Mouse (Mus musculus) intestine, embryonic 14.5 days (tissue): ENCODE measurements around the gene Creb3l1. TPM values are rescaled to one million over a fixed set of nuclear protein-coding genes. Genes with fewer than 3 reads are reported as not detected.

Source experiments
- ATAC-seq: fragments of 200-750 bp; cut with Nextera tagmentation; replicated peaks from 2 replicates; pipeline ENCODE4 v1.8.0; 2017; ENCODE audit warnings: low read depth, moderate number of reproducible peaks, moderate TSS enrichment, moderate library complexity; ENCODE audit not compliant: low FRiP score, low TSS enrichment
- DNase-seq: peaks from one replicate; pipeline ENCODE4 v3.0.0-alpha.2; 2018; ENCODE audit warnings: low spot score
- H3K27ac ChIP-seq: fragments of 300-500 bp; sonication (generic); 2 replicates; pipeline ENCODE4 v1.5.1; 2014; ENCODE audit warnings: low read depth, mild to moderate bottlenecking, control low read depth
- H3K27me3 ChIP-seq: fragments of 300-500 bp; sonication (generic); replicated peaks from 2 replicates; pipeline ENCODE4 v1.6.1; 2014; ENCODE audit warnings: low read length, control low read depth; ENCODE audit not compliant: control insufficient read depth, insufficient read depth
- H3K36me3 ChIP-seq: fragments of 300-500 bp; sonication (generic); 2 replicates; pipeline ENCODE4 v1.6.1; 2014; ENCODE audit warnings: low read length, control low read depth; ENCODE audit not compliant: control insufficient read depth, insufficient read depth
- H3K4me1 ChIP-seq: fragments of 300-500 bp; sonication (generic); replicated peaks from 2 replicates; pipeline ENCODE4 v1.6.1; 2014; ENCODE audit warnings: low read length, control low read depth, mixed read lengths; ENCODE audit not compliant: control insufficient read depth, insufficient read depth
- H3K4me2 ChIP-seq: fragments of 300-500 bp; sonication (generic); 2 replicates; pipeline ENCODE4 v1.6.1; 2014; ENCODE audit warnings: low read length
- H3K4me3 ChIP-seq: fragments of 300-500 bp; sonication (generic); 2 replicates; pipeline ENCODE4 v1.5.1; 2014; ENCODE audit warnings: low read depth, low read length, control low read depth, mixed read lengths
- H3K9ac ChIP-seq: fragments of 300-500 bp; sonication (generic); 2 replicates; pipeline ENCODE4 v1.6.1; 2014; ENCODE audit warnings: mild to moderate bottlenecking, low read length
- H3K9me3 ChIP-seq: fragments of 300-500 bp; sonication (generic); 2 replicates; pipeline ENCODE4 v1.6.1; 2016; ENCODE audit warnings: low read length, control low read depth; ENCODE audit not compliant: control insufficient read depth
- WGBS: fragments of 180-500 bp; shearing (Covaris S2); extraction: QIAGEN DNeasy Blood & Tissue Kit; methylation state at CpG from one replicate; pipeline ENCODE4 v1.1.7; 2014; 5-methylcytosine and 5-hydroxymethylcytosine counted together
- polyA plus RNA-seq: library from polyadenylated mRNA; unstranded; fragments of >200 nt; fragmentation: Nextera tagmentation; extraction: Ambion mirVana; gene quantifications from 2 replicates; pipeline ENCODE4 v1.2.1, GENCODE M21; 2014

The Creb3l1 gene
- polyA plus RNA-seq, 1 experiment from 2014 or later: 24.1 TPM

DNA sequence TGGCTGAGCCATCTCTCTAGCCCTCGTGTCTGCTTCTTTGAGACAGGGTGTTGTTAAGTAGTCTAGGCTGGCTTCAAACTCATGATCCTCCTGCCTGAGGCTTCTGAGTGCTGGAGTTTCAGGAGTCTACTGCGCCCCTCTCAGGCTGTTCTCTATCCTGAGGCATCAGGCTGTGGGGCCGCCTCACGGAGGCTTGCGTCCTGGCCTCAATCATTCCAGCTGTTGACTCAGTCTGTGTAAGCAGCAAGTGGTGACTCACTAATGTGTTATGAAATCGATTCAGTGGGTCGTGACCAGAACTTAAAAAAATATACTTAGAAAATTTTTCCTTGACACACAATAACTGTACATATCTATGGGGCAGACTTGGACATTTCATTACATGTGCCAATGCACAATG is 19.7 kb downstream of the Creb3l1 start:
- DNase-seq (no peak), ATAC-seq (no peak)
- H3K27me3 ChIP-seq: no peaks in the 10 kb centered on the region
- peaks cover 22% of the 10 kb centered on the region for H3K4me1 ChIP-seq
- no peak overlapping the region for H3K4me2 ChIP-seq
- H3K36me3 ChIP-seq: peaks cover 5% of the 10 kb centered on the region; the same call in 1 of the 2 replicates
- H3K4me3 ChIP-seq: no peak overlapping the region
- no peak overlapping the region for H3K9ac ChIP-seq
- no peak overlapping the region for H3K27ac ChIP-seq
- 48% methylated on average over 7 of the region's 7 CpGs for WGBS
- H3K9me3 ChIP-seq: no peaks in the 10 kb centered on the region

DNA sequence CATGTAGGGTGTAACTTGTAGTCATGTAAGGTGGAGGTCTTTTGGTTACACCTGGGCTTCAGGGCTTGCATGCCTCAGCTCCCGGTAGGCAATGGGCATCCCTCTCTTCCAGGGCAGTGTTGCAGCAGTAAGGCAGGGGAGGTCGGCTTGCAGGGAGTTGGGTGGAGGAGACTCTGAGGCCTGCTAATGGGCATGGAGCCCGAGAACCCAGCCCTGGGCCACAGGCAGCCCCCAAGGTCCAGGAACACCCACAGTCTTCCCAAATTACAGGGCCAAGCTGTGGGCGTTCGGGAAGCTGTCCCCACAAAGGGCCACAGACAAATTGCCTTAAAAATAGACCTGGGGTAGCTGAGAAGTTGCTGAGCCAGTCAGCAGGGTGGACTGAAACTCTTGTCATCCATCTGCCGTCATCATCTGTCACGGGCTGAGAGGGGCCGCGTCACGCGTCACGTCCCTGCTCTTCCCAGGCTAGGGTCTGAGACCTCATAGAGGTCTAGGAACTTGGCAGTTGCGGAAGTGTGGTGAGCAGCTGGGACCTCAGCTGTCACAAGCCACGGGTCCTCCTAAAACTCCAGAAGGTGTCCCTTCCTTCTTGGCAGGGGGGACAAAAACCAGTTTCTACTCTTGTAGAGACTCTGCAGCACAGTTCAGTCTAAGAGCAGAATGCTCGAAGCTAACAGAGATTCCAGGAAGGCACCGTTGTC is 26.2 kb downstream of the Creb3l1 start:
- Histone ChIP-seq H3K27ac (no peak overlapping the region), H3K4me1 (no peaks in the 10 kb centered on the region), H3K36me3 (peaks cover 10% of the 10 kb centered on the region; the same call in 1 of the 2 replicates), H3K4me3 (no peak overlapping the region), H3K27me3 (no peaks in the 10 kb centered on the region), H3K9ac (no peak overlapping the region), H3K4me2 (no peak overlapping the region), H3K9me3 (no peaks in the 10 kb centered on the region)
- ATAC-seq: no peak
- 86% methylated on average over 16 of the region's 16 CpGs for WGBS
- no peak for DNase-seq

DNA sequence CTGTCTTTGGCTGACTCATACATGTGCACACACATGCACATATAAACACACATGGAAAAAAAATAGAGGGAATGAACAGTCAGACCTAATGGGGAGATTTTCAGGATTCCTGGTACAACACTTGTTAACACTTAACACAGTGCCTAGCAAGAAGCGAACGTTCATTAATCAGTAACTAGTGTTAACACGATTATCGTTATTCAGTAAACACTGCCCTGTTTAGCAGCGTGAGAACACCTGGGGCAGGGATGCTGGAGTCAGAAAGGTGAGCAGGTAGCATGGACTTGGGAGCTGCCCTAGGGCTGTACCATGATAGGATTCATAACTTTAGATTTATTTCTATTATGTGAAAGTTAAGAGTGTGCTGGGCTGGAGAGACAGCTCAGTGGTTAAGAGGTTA is 28.3 kb downstream of the Creb3l1 start:
- no peaks in the 10 kb centered on the region for H3K4me1 ChIP-seq
- H3K27ac ChIP-seq: no peak overlapping the region
- H3K4me2 ChIP-seq: no peak overlapping the region
- DNase-seq (no peak), ATAC-seq (peak; percentile 36; the same call in 1 of the 2 replicates)
- no peak overlapping the region for H3K9ac ChIP-seq
- no peaks in the 10 kb centered on the region for H3K9me3 ChIP-seq
- 0 out of 2 replicates have a peak, but pooled peaks cover 5% of the 10 kb centered on the region for H3K36me3 ChIP-seq
- WGBS: 57% methylated on average over 5 of the region's 5 CpGs
- H3K27me3 ChIP-seq: no peaks in the 10 kb centered on the region
- H3K4me3 ChIP-seq: no peak overlapping the region

DNA sequence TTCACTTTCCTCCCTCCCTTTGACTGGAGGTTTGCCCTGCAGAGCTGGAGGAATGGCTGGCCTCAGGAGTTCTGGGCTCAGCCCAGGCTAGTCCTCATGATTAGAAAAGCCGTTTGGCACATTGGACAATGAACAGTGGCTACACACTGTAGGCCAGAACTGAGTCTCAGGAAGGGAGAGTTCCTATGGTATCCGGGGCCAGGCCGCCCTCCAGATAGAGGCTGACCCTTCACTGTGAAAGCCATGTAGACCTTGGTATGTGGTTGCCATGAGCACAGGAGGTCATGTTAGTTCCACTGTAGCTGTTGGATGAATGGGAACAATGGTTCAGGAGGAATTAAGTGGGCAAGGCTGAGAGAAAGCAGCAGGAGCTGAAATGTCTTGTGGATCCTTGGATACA is 30.9 kb downstream of the Creb3l1 start:
- Histone ChIP-seq H3K9ac (no peak overlapping the region), H3K4me3 (no peak overlapping the region), H3K36me3 (peaks cover 15% of the 10 kb centered on the region), H3K4me1 (no peaks in the 10 kb centered on the region), H3K27ac (no peak overlapping the region), H3K27me3 (no peaks in the 10 kb centered on the region), H3K9me3 (0 out of 2 replicates have a peak, but pooled peaks cover 4% of the 10 kb centered on the region), H3K4me2 (no peak overlapping the region)
- WGBS: 74% methylated on average over 3 of the region's 3 CpGs
- DNase-seq (no peak), ATAC-seq (no peak)

DNA sequence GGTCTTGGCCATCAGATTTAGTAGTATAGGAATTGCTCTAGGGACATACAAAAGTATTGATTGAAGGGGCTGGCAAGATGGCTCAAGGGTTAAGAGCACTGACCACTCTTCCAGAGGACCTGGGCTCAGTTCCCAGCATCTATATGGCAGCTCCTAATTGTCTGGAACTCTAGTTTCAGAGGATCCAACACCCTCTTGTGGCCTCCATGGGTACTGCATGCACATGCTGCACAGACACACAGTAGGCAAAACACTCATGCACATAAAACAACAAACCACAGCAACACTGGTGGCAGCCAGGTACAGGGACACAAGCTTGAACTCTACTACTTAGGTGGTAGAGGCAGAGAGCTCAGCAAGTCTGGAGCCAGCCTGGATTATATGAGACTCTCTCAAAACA is 34.6 kb downstream of the Creb3l1 start:
- Histone ChIP-seq H3K4me2 (no peak overlapping the region), H3K9ac (no peak overlapping the region), H3K27me3 (no peaks in the 10 kb centered on the region), H3K4me3 (no peak overlapping the region), H3K27ac (no peak overlapping the region), H3K4me1 (0 out of 2 replicates have a peak, but pooled peaks cover 5% of the 10 kb centered on the region), H3K36me3 (peaks cover 12% of the 10 kb centered on the region), H3K9me3 (0 out of 2 replicates have a peak, but pooled peaks cover 4% of the 10 kb centered on the region)
- no peak for DNase-seq
- no peak for ATAC-seq

DNA sequence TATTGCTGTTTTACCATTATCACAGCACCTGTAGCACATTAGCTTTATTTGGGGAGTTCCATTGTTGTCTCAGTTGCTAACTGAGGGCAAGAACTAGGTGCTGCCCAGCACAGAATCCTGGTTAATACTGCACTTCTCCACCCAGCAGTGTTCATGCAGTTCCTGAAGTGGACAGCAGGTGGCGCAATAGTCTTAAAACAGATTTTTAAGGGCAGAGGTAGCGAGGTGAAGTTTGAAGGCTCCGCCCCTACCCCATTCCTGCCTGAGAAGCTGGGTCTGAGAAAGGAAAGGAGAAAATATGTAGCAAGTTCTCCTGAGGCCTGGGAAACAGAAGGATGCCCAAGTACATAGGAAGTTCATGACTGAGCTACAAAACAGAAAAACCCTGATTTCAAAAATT is 36.8 kb downstream of the Creb3l1 start:
- Histone ChIP-seq H3K9ac (no peak overlapping the region), H3K9me3 (0 out of 2 replicates have a peak, but pooled peaks cover 4% of the 10 kb centered on the region), H3K36me3 (peaks cover 17% of the 10 kb centered on the region), H3K4me1 (peaks cover 13% of the 10 kb centered on the region), H3K4me3 (no peak overlapping the region), H3K4me2 (no peak overlapping the region), H3K27ac (no peak overlapping the region), H3K27me3 (no peaks in the 10 kb centered on the region)
- ATAC-seq: 0 out of 2 replicates have a peak, but pooled peaks have one; percentile 12
- DNase-seq: peak; percentile 98
- 2% methylated on average over 3 of the region's 3 CpGs for WGBS

DNA sequence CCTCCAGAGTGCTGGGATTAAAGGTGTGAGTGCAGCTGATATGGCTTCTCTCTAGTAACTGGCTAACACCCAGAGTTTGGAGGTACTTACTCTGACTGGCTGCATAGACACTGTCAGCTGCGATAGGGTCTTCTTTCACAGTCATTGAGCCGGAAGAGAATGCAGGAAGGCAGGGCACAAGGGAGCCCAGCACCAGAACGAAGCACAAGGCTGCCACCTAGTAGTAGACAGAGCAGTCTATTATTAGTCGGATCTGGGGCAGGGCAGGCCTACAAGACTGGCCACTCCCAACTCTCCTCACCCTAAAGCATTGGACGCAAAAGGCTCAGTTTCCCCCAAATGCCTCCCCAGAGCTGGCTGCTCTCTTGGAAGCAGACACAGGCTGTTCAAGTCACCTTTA is 38.2 kb downstream of the Creb3l1 start:
- DNase-seq (no peak), ATAC-seq (no peak; the same call in 1 of the 2 replicates)
- Histone ChIP-seq H3K27me3 (no peaks in the 10 kb centered on the region), H3K36me3 (peaks cover 17% of the 10 kb centered on the region), H3K4me2 (no peak overlapping the region), H3K9me3 (0 out of 2 replicates have a peak, but pooled peaks cover 4% of the 10 kb centered on the region), H3K9ac (no peak overlapping the region), H3K4me3 (no peak overlapping the region), H3K4me1 (peaks cover 13% of the 10 kb centered on the region), H3K27ac (no peak overlapping the region)
- WGBS: 13% methylated on average over 5 of the region's 5 CpGs

DNA sequence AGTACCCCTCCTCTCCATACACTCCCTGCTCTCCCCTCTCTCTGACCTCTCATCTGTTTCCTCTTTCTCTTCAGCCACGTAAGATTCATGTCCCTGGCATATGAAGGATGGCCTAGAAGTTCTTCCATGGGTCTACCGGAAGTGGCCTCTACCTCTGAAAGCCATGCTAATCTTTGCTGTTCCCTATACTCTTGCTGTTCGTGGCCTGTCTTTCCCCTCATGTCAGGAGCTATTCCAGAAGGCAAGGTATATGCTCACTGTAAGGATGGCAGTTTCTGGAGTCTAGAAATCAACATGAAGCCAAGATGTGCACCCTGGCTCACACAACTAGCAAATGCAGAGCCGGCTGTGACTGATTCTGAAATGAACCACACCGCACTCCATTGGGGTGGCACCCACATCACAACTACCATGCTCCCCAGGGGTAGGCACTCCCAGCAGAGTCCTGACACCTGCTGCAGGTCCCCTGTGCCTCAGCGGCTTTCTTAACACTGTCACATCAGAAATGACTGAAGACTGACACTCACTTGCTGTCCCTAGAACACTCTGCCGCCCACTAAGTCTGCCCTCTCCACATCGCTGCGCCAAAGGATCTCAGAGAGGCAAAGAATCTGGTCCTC is 39.3 kb downstream of the Creb3l1 start:
- peaks cover 16% of the 10 kb centered on the region for H3K4me1 ChIP-seq
- H3K4me3 ChIP-seq: no peak overlapping the region
- DNase-seq (no peak), ATAC-seq (peak; percentile 1; the same call in 1 of the 2 replicates)
- peak overlapping the region; percentile 89 for H3K27ac ChIP-seq
- H3K9me3 ChIP-seq: 0 out of 2 replicates have a peak, but pooled peaks cover 4% of the 10 kb centered on the region
- WGBS: 35% methylated on average over 9 of the region's 9 CpGs
- no peaks in the 10 kb centered on the region for H3K27me3 ChIP-seq
- no peak overlapping the region for H3K9ac ChIP-seq
- H3K4me2 ChIP-seq: peak overlapping the region; percentile 44; the same call in 1 of the 2 replicates
- peaks cover 8% of the 10 kb centered on the region; the same call in 1 of the 2 replicates for H3K36me3 ChIP-seq
